In the genomic region with DNA sequence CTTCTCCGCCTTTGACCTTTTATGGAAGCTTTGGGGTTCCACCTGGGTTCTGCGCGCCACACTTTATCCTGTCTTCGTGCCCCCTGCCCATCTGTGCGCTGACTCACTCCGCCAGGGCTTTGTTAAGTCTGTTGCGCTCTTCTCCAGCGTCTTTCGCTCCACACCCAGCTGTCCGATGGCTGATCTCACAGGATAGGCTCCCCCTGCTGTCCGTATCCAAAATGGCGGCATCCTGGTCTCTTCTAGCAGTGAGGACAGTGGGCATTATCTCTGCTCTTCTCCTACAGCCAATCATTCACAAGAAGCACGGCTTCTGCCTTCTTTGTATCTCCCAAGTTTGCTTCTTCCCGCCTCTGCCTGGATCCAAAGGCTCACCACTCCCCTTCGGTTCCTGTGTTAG, we compare ENCODE assay signal across 9 mouse cellular contexts. TPM values are rescaled to one million over a fixed set of nuclear protein-coding genes. Genes with fewer than 3 reads are reported as not detected.
DNase-seq lines count a peak whose midpoint lies in the region; ATAC-seq and TF ChIP-seq lines count a peak whose summit lies in the region.
"Had no signal": no experiment of that assay in that cellular context is flagged by ENCODE, and none has a peak within 500 bp of the region (broad histone marks: within the 10 kb centered on the region; RNA-seq: fewer than 3 reads in every experiment).

No protein-coding gene starts in this region.

- TF ChIP-seq CTCF in thymus, adult 2 months (IDR thresholded peaks at IDR 0.05; ENCODE audit: borderline replicate concordance, control insufficient read depth, extremely low read depth, insufficient read depth, low read length, poor library complexity): no peak

- H3K27me3 ChIP-seq in thymus, adult 2 months (ENCODE audit: control insufficient read depth, insufficient read depth, low read length): no peaks in the 10 kb centered on the region

- 39% methylated on average over 15 of the region's 15 CpGs for WGBS in thymus, adult 2 months

- H3K4me3 ChIP-seq in thymus, adult 2 months (ENCODE audit: control insufficient read depth, insufficient read depth, low read length): no peak overlapping the region

- TF ChIP-seq POLR2A in thymus, adult 2 months (IDR thresholded peaks at IDR 0.05; ENCODE audit: control insufficient read depth, extremely low read depth, insufficient read depth, low read length, poor library complexity): no peak

- no peak overlapping the region for H3K27ac ChIP-seq in thymus, adult 2 months (ENCODE audit: control insufficient read depth, insufficient read depth, low read length)

- no peak for ATAC-seq in megakaryocyte, adult 5-6 weeks (ENCODE audit: poor library complexity, severe bottlenecking)
- ATAC-seq in cerebellum, adult (ENCODE audit: insufficient number of reproducible peaks, low FRiP score, low TSS enrichment): no peak

- H3K36me3 ChIP-seq in thymus, adult 2 months (ENCODE audit: control insufficient read depth, insufficient read depth, low read length): no peaks in the 10 kb centered on the region

- DNase-seq in adrenal gland, postnatal 14 days: peak; percentile 16
- no peak for DNase-seq in adrenal gland, postnatal 4 days (ENCODE audit: low spot score in 2 of 2)
- peak; percentile 3 for DNase-seq in thymus, adult 2 months
- no peak for DNase-seq in thymus, postnatal 36 days
- DNase-seq in kidney, postnatal 4 days: peak; percentile 73 to 75
- peak; percentile 70 for DNase-seq in neural tube, embryonic 10.5 days (ENCODE audit: extremely low spot score, low spot score)

- H3K4me1 ChIP-seq in thymus, adult 2 months (replicated peaks; ENCODE audit: control insufficient read depth, insufficient read depth, low read length): no peaks in the 10 kb centered on the region

RNA-seq across cellular contexts. Expression of a gene that starts 23.8 kb away (rescaled TPM):
- 0.15 TPM in 1 of 2 replicates, not detected in the other for total RNA-seq in adrenal gland, postnatal 14 days (2021)
- total RNA-seq in adrenal gland, postnatal 4 days (2021): 1 to 10 TPM in 1 of 2 experiments, not detected in 1; 1.8 TPM
- polyA plus RNA-seq in thymus, adult 2 months (2012; rRNA removed): 0.05 TPM in 1 of 2 replicates, not detected in the other
- not detected in 2 replicates for total RNA-seq in megakaryocyte, adult 5-6 weeks (2015)
- total RNA-seq in megakaryocyte, adult 5-6 weeks (2017): not detected in 2 replicates
- total RNA-seq: liver, adult 2 months had no signal
- polyA plus RNA-seq: liver, adult 2 months had no signal

Comparison
In these comparisons a context has a peak if more than half of its experiments do, and no peak if none do; other contexts are left out.
1. DNase-seq: peak in adrenal gland, postnatal 14 days (single experiment), thymus, adult 2 months (single experiment), kidney, postnatal 4 days (2 of 2) and neural tube, embryonic 10.5 days (single experiment); none in adrenal gland, postnatal 4 days (0 of 2) and thymus, postnatal 36 days (0 of 2).